Mouse (Mus musculus) right cerebral cortex, adult 2 months (tissue): Measurements from ENCODE around the gene Pum2.
A peak's percentile ranks its signal among the peaks of the same experiment; 100 is the strongest.
"Not testable (repeated sequence)": the region's sequence is repeated elsewhere in the genome, so short reads cannot be mapped to it uniquely, and the experiment has no call there.

Experiments
- DNase-seq, 2 experiments: peaks; one replicate each; pipeline ENCODE4 v3.0.0; 2021 to 2022; ENCODE audit warnings: low spot score in 2 of 2

The Pum2 gene

DNA sequence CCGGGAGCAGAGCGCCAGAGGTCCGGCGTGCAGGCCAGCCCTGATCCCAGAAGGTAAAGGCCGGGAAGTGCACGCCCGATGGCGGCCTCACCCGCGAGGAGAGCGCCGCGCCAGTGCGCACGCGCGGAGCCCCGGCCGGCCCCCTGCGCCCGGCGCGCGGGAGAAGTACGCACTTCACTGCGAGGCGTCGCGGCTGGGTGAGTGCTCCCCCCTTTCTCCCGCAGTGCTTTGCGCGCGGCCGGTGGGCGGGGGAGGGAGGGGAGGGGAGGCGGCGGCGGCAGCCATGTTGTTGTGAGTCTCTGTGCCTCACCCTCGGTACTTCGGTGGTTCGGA, at the start of gene Pum2:
Gene Pum2, plus strand, starts transcription at position 161 of the 333 bp plus-strand sequence.
- DNase-seq, result peak; percentile 89 to 92

DNA sequence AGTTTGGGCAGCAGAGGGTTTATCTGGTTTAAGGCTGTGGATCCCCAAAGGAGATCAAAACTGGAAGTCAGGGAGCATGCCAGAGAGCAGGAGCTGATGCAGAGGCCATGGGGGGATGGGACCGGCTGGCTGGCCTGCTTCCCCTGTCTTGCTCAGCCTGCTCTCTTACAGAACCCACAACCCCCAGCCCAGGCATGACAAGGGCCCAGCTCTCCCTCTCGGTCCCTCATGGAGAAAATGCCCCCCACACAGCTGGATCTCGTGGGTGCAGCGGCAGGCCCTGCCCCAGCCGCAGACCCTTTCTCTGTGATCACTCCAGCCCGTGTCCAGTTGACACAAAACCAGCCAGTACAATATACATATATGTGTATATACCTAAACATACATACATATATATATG, 44.4 kb upstream of the Pum2 start:
- no peak for DNase-seq

DNA sequence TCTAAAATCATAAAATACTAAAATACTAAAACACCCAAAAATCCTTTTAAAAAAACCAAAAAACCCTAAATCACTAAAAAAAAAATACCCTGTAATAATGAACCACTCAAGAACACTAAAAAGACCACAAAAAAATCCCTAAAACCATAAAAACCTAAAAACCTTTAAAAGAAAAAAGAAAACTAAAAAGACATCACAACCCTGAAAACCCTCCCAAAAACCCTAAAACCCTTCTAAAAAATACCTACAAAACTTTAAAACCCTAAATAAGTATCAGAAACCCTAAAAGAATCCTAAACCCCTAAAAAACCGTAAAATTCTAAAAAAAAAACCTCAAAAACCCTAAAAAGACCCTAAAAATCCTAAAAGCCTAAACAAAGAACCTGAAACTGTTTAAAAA, 42.2 kb upstream of the Pum2 start:
- no peak for DNase-seq

DNA sequence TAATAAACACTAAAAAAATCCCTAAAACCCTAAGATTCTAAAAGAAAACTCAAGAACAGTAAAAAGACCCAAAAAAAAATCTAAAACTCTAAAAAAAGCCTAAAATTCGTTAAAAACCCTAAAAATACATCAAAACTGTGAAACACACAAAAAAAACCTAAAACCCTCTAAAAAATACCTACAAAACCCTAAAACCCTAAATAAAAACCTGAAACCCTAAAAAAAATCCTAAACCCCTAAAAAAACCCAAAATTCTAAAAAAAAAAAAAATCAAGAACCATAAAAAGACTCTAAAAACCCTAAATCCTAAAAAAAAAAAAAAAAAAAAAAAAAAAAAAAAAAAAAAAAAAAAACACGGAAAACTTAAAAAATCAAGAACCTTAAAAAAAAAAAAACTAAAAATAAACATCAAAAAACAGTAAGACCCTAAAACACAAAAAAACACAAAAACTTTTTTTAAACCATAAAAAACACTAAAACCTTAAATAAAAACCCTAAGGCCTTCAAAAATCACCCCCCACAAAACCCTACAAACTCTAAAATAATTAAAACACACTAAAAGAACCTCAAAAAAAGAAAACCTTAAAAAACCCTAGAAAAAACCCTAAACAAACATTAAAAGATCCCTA, 41.1 kb upstream of the Pum2 start:
- no peak for DNase-seq

DNA sequence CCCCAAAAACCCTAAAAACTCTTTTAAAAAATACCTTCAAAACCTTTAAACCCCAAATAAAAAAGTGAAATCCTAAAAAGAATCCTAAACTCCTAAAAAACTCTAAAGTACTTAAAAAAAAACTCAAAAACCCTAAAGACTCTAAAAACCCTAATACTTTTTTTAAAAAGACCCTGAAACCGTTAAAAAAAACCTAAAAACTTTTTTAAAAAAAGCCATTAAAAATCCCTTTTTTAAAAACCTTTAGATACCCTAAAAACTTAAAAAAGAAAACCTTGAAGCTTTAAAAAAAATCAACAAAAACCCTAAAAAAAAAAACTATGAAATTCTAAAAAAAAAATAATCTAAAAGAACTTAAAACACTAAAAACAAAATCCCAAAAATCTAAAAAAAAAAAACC, 39.6 kb upstream of the Pum2 start:
- no peak for DNase-seq

DNA sequence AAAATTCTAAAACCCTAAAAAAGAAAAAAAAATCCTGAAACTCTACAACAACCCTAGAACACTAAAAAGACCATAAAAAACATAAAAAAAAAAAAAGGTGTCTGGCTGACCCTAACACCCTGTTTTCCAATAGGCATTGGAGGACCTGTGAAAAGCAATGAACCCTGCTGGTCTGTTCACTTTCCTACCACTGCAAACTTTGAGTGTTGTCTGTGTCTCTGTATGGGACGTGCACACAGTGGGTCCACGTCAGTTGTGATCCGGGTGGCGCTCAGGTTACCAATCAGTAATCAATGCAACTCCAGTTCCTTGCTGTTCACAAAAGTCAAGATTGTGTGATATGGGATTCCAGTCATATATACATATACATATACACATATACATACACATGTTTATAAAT, 38.4 kb upstream of the Pum2 start:
- no peak for DNase-seq

DNA sequence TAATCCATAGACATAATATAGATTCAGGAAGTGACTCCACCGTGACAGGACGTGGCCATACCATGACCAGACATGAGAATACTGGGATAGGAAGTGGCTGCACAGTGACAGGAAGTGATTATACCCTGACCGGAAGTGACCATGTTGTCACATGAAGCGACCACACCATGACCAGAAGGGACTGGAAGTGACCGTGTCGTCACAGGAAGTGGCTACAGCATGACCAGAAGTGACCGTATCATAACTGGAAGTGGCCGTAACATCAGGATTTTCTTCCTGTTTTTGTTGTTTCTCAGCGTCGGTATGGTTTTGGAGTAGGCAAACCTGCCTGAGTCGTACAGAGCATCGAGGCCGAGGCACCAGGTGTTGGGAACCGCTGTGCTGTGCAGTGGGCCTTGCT, 37.0 kb upstream of the Pum2 start:
- no peak for DNase-seq

DNA sequence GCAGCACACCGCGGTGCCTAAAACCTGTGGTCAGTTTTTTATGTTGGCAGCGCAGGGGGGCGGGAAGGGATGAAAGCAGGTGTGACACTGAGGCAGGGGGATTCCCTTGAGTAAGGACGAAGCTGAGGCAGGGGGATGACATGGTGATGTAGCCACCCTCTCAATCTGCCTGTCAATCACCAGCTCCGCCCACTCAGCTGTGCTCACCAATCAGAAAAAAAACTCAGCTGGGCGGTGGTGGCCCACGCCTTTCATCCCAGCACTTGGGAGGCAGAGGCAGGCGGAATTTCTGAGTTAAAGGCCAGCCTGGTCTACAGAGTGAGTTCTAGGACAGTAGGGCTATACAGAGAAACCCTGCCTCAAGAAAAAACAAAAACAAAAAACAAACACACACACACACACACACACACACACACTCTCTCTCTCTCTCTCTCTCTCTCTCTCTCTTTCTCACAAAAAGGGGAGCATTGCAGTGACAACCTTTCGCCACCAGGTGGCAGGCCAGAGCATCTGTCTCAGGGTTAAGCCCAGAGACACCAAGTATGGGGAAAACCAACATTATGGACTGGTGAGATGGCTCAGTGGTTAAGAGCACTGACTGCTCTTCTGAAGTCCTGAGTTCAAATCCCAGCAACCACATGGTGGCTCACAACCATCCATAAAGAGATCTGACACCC, 35.4 kb upstream of the Pum2 start:
- DNase-seq, result peak; percentile 68 to 76

DNA sequence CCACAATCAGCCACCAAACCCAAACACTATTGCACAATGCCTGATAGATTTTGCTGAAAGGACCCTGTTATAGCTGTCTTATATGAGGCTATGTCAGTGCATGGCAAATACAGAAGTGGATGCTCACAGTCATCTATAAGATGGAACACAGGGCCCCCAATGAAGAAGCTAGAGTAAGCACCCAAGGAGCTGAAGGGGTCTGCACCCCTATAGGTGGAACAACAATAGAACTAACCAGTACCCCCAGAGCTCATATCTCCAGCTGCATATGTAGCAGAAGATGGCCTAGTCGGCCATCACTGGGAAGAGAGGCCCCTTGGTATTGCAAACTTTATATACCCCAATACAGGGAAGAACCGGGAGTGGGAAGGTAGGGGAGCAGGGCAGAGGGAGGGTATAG, 33.7 kb upstream of the Pum2 start:
- not testable (repeated sequence) for DNase-seq

DNA sequence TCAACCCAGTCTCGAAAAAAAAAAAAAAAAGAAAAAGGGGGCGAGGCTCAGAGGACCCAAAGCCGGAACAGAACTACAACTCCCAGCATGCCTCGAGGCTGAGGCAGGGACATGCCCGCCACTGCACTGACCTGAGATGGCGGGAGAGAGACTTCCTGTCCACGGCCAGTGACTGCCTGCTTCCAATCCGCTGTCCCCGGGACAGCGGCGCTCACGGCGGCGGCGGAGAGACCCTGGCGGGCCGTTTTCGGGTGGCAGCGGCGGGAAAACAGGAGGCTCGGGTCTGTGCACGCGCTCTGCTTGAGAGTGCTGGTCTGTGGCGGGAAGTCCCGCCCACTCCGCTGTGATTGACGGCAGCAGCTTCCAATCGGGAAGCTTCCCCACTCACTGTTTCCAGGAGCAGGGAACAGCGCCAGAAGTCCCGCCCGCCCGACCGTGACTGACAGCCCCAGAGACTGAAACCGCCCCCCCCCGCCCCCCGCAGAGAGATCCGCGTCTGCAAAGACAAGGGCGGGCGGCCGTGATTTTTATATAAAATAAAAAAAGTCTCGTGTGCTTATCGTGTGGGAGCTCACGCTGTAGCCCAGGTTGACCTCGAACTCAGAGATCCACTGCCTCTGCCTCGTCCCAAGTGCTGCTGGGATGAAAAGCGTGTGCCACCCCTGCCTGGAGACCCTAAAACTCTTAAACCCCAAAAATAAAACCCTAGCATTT, 33.1 kb upstream of the Pum2 start:
- peak; percentile 99 to 100 for DNase-seq

DNA sequence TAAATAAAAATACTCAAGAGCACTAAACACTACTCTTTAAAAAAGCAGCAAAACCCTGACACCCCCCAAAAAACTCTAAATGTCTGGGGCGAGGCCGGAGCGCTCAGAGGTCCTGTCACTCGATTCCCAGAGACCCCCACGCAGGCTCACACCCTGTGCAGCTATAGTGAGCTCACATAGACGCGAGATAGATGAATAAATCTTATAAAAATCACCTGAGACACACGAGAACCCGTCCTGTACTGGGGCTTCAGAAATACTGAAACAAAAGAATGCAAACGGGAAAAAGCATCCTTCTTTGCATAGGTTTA, 32.6 kb upstream of the Pum2 start:
- DNase-seq, result peak in 1 of 2 experiments; percentile 18

DNA sequence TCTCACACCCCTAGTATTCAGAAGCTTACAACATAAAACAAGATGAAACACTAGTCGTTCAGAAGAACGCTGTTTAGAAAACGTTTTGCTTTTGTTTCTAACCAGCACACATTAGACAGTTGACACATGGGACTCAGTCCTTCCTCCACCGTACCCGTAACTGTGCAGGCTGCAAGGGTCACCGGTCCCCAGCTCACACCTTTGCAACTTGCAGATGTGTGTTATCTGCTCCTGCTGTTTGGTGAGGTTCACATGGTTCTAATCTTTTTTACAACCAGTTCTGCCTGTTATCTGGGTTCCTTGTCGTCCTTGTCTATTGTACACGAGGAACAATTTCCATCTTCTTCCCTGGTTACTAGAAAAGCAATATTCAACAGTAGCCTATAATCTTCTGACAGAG, 25.7 kb upstream of the Pum2 start:
- not testable (repeated sequence) for DNase-seq

DNA sequence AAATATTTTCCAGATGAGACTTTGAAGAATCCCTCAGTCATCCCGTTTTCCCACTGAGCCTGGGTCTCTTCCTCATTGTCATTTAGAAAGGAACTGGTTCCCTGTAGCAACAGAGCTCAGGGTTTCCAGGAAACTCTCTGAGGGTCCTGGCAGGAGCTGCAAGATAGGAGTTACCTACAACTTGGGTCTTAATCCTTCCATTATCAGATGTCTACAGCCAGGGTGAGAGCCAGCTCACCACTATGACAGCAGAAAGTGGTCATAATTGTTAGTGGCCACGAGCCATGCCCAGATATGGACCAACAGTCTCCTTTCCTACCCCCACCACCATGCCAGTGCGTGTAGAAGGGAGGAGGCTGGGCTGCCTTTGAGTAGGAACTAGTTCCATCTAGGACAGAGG, 23.9 kb upstream of the Pum2 start:
- not testable (repeated sequence) for DNase-seq

DNA sequence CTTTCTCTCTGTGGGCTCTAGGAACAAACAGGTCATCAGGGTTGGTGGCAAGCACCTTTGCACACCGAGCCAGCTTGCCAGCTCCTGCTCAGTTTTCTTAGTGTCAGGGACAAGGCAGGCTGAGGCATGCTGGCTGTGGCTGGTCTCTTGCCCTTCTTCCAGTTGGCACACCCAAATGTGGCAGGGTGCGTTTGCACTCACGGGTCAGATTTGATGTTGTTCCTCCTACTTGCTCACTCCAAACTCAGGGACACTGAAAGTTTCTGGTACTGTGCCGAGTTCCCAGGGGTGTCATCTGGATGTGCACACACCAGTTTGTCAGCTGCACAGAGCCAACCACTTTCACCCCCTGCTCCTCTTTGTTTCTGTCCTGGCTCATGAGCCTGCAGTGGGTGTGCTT, 17.3 kb upstream of the Pum2 start:
- DNase-seq, result no peak

DNA sequence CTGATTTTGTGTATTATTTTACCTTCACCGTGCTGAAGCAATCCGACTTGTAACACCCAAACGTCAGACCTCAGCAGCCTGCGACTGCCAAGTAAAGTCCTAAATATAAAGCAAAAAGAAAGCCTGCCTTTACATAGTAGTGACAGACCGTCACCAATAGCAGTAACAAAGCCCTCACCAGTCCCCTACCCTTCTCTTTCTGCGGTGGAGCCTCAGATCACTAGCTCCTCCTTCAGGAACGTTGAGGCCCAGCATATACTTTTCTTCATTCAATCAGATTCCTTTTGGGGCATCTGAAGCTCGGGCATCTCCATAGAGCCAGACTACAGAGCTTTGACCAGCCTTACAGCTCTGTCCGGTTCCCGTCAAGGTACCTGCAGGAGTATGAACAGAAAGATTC, 16.8 kb upstream of the Pum2 start:
- DNase-seq, result no peak

DNA sequence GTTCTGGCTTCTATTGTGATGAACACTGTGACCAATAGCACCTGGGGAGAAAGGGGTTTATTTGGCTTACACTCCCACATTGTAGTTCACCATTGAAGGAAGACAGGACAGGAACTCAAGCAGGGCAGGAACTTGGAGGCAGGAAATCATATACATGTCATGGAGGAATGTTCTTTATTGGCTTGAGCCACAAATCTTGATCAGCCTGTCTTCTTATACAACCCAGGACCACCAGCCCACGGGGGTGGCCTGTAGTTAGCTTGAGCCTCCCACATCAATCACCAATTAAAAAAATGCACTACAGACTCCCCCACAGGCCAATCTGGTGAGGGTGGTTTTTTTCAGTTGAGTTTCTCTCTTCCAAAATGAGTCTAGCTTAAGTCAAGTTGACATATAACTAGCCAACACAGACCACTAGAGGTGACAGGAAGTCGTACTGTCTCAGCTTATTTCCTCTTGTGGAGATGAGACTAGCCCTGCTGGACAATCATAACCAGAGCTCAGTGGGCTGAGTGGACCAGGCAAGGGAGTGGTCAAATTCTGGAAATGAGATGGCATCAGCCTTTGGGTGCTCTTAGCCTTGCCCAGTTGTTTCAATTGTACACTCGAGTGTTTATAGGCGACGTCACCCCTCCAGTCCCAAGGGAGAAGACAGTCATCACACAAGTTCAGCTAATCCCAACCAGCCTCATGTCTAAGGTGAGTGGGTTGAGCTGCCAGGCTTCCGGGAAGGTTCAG, 16.1 kb upstream of the Pum2 start:
- no peak for DNase-seq

DNA sequence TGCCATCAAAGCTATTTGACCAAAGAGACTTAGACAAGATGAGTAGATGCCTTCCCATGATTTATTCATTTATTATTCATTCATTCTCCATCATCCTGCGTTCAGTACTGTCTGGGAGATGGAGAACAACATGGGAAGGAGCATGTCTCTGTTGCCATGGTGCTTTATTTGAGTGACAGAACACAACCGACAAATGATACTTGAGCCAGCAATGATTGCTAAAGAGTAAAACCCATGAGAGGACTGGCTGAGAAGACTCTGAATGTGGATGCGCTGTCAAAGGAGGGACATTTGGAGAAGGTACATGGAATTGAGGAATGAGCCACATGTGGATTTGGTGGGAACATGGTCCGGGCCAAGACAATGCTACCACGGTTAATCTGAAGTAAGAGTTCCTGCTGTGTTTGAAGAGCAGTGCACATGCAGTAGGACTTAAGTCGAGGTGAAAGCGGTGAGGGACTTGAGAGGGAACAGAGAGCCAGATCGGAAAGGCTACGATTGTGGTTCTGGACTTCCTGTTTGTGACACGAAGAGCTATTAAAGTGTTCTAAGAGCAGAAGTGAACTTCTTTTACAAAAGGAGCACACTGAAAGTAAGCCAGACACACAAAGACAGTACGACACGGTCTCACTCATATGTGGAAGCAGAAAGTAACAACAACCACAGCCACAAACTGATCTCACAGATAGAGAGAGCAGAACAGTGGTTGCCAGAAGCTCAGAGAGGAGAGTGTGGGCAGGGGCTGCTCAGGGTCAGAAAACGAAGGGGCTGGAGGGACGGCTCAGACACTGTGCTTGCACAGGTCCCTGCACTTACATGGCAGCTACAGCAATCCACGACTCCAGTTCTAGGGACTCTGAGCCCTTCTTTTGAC, 14.3 kb upstream of the Pum2 start:
- no peak for DNase-seq

DNA sequence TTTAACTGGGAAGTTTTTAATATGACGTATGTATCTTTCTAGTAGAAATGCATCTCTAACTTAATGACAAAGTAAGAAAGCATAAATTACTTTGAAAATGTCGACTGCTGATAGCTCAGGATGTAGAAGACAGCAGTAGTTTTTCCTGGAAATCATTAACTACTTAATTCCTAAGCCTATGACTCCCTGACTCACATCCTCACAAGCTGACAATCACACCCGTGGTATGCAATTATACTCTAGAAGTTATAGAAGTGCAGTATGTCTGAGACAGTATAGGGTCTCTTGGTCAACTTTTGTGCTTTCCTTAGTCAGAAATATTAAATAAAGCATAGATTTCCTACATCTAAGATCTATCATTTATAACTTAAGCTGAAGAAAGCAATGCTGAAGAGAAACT, 12.2 kb upstream of the Pum2 start:
- DNase-seq, result no peak

DNA sequence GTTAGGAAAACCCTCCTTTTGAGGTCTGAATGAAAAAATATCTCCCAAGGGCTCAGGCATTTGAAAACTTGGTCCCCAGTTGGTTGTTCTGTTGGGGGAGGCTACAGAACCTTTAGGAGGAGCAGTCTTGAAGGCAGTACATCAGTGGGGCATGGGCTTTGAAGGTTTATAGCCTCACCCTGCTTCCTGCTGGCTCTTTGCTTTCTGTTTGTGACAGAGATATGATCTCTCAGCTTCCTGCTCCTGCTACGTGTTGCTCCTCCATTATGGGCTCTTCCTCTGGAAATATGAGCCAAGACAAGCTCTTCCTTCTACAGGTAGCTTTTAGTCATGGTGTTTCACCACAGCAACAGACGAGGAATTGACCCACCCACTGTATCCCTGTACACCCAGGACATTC, 11.8 kb upstream of the Pum2 start:
- no peak for DNase-seq

DNA sequence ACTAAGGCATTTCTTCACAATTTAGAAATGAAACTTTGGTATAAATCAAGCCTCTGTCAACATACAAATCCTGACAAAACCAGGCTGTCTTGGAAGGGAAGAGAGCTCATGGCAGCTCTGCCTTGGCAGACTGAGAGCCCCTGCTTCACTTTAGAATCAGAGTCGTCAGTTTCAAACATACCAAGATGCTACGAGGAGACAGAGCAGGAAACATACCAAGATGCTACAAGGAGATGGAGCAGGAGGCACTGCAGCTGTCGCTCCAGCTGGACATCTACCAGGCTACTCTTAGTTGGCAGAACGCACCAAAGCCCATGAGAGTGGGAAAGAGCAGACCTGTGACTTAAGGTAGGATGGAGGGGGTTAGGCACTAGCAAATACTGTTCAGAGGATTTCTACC, 11.2 kb upstream of the Pum2 start:
- DNase-seq, result no peak

DNA sequence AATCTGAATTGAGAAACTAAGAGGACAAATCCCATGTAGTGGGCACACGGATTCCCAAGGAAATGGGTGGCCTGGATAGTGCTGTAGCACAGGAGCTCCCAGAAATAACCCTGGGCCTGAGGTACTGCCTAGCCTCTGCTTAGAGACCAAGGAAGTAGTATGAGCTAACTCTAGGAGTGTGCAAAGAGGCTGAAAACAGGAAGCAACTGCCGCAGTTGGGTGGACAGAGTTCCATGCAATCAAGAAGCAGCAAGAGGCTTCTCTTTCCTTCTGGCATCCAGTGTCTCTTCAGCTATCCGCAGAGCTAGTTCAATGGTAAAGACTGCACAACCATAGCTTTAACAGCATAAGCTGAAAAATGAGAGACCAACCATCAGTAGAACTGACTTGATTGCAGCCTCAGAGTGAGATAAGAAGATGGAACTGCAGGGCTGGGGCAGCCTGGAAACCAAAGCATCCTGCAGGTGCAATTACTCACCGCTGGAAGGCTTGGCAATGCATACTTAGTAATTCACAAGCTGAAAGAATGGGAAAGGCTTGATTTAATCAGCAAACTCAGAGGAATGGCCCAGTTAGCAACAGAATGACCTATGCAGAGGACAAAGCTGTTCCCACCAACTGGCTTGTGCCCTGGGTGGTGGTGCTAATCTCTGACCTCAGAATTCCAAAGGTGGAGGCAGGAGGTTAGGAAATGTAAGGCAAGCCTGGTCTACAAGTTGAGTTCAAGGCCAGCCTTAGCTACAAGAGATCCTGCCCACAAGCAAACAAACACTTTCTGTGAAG, 6.3 kb upstream of the Pum2 start:
- DNase-seq, result no peak
